Mouse (Mus musculus): ENCODE results near the gene Clba1. TPM values are rescaled to one million over a fixed set of nuclear protein-coding genes. Genes with fewer than 3 reads are reported as not detected.

Gene Clba1
- polyA plus RNA-seq, 1 experiment from 2014 or later: 20.2 TPM

DNA sequence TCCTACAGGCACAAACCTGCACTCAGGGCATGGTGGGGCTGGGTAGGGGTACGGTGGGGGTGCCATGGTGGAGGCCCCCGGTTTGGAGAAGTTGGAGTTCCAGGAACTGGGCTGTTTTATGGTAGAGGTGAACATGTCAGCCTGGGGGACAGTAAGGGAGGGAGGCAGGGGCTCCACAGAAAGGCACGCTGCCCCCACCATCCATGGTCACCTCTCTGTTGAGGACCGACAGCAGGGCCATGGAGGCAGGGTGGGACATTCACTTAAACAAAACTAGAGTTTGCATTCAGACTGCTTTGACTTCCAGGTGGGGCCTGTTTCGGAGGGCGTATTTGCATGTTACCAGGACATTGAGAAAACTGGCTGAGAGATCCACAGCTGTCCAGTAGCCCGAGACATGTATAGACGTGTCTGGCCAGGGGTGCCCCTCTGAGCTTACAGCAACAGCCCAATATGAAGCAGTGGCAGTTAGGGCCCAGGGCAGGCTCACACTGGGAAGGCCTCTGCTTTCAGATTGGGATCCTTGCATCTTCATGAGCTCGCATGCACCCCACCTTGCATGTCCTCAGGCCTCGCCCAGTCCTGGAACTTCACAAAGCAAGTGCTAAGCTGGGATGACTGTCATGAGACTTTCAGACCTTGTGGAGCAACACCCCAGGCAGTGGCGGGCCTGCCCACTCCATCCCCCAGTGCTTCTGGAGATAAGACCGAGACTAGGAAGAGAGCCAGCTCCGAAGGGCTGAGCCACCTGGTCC, 15.0 kb upstream of the Clba1 start:
- Histone ChIP-seq H3K9ac (no peak overlapping the region), H3K27me3 (ENCODE audit: control insufficient read depth, insufficient read depth, low read length) (no peaks in the 10 kb centered on the region), H3K4me2 (replicated peaks) (no peak overlapping the region), H3K4me1 (replicated peaks; ENCODE audit: control insufficient read depth, insufficient read depth, low read length) (0 out of 2 replicates have a peak, but pooled peaks cover 5% of the 10 kb centered on the region), H3K9me3 (ENCODE audit: control insufficient read depth, low read length) (no peaks in the 10 kb centered on the region), H3K27ac (no peak overlapping the region), H3K4me3 (replicated peaks; ENCODE audit: low read length) (no peak overlapping the region), H3K36me3 (replicated peaks; ENCODE audit: control insufficient read depth, insufficient read depth) (no peaks in the 10 kb centered on the region)
- ATAC-seq (ENCODE audit: low FRiP score) (no peak), DNase-seq (ENCODE audit: low spot score) (no peak)
- 74% methylated on average over 13 of the region's 13 CpGs for WGBS

DNA sequence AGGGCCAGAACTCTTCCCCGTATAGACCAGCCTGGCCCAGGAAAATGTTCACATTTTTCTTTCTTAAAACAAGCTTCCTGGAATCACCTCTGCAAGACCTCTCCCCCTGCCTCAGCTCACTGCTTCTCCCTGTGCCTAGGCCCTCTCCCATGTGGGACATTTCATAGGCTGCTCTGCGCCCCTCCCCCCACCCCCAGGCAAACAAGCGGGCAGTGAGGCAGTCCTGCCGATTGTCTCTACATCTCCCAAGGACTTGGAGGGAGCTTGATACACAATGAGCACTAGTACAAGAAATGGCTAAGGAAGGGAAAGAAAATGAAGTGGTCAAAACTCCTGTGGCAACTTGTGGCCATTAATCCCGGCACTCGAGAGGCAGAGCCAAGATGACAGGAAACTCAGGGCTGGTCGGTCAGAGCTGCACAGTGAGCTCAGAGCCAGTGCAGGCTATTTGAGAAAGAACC, 14.4 kb upstream of the Clba1 start:
- Histone ChIP-seq H3K4me1 (replicated peaks; ENCODE audit: control insufficient read depth, insufficient read depth, low read length) (0 out of 2 replicates have a peak, but pooled peaks cover 5% of the 10 kb centered on the region), H3K27ac (no peak overlapping the region), H3K4me2 (replicated peaks) (no peak overlapping the region), H3K36me3 (replicated peaks; ENCODE audit: control insufficient read depth, insufficient read depth) (no peaks in the 10 kb centered on the region), H3K4me3 (replicated peaks; ENCODE audit: low read length) (no peak overlapping the region), H3K9me3 (ENCODE audit: control insufficient read depth, low read length) (no peaks in the 10 kb centered on the region), H3K27me3 (ENCODE audit: control insufficient read depth, insufficient read depth, low read length) (no peaks in the 10 kb centered on the region; the same call in 1 of the 2 replicates), H3K9ac (no peak overlapping the region)
- ATAC-seq (ENCODE audit: low FRiP score) (no peak), DNase-seq (ENCODE audit: low spot score) (no peak)
- 32% methylated on average over 7 of the region's 7 CpGs for WGBS

DNA sequence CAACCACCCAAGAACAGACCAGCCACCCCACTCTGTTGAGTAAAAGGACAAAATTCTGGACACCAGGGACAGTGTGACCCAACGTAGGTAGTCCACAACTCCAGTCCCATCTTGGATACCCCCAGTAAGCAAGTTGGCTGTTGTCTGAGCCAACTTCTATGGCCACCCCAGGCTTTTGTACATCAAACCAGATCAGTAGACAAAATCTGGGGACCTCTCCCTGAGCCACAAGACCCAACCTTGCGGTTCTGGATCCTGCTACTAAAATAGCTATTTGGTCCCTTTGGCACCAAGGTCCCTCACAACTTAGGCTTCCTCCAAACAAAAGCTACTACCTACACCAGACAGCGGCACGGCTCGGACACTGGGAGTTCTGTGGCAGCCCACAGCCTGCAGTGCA, 13.7 kb upstream of the Clba1 start:
- Histone ChIP-seq H3K9ac (no peak overlapping the region), H3K27ac (no peak overlapping the region), H3K27me3 (ENCODE audit: control insufficient read depth, insufficient read depth, low read length) (no peaks in the 10 kb centered on the region; the same call in 1 of the 2 replicates), H3K4me2 (replicated peaks) (no peak overlapping the region), H3K9me3 (ENCODE audit: control insufficient read depth, low read length) (no peaks in the 10 kb centered on the region), H3K4me1 (replicated peaks; ENCODE audit: control insufficient read depth, insufficient read depth, low read length) (0 out of 2 replicates have a peak, but pooled peaks cover 5% of the 10 kb centered on the region), H3K4me3 (replicated peaks; ENCODE audit: low read length) (no peak overlapping the region), H3K36me3 (replicated peaks; ENCODE audit: control insufficient read depth, insufficient read depth) (no peaks in the 10 kb centered on the region)
- DNase-seq (ENCODE audit: low spot score): no peak
- WGBS: 93% methylated on average over 5 of the region's 5 CpGs
- ATAC-seq (ENCODE audit: low FRiP score): no peak

DNA sequence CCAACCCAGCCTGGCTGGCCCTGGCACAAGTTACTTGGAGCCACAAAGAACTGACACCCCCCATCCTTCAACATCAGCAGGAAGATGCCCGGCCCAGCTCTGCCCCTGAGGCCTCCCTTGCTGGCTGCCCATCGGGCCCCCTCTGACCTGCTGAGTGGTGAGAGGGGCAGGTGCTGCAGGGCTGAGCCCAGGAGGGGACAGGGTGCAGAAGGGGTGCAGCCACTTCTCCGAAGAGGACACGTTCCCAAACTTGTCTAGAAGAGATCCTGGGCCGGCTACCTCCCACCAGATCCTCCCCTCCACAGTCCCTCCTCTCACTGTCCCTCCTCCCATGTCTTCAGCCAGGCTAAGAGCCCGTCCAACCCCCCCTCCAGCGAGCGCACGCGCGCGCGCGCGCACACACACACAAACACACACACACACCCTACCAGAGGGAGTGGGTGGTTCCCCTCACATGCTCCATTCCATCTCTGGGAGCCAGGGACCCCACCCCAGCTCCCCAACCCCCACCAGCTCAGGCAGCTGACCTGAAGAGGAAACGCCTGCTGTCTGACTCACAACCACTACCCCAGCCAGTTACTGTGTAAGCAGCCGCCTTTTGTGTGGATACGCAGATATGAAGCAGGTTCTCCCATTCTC, 13.2 kb upstream of the Clba1 start:
- 73% methylated on average over 18 of the region's 18 CpGs for WGBS
- H3K9ac ChIP-seq: no peak overlapping the region; the same call in 1 of the 2 replicates

DNA sequence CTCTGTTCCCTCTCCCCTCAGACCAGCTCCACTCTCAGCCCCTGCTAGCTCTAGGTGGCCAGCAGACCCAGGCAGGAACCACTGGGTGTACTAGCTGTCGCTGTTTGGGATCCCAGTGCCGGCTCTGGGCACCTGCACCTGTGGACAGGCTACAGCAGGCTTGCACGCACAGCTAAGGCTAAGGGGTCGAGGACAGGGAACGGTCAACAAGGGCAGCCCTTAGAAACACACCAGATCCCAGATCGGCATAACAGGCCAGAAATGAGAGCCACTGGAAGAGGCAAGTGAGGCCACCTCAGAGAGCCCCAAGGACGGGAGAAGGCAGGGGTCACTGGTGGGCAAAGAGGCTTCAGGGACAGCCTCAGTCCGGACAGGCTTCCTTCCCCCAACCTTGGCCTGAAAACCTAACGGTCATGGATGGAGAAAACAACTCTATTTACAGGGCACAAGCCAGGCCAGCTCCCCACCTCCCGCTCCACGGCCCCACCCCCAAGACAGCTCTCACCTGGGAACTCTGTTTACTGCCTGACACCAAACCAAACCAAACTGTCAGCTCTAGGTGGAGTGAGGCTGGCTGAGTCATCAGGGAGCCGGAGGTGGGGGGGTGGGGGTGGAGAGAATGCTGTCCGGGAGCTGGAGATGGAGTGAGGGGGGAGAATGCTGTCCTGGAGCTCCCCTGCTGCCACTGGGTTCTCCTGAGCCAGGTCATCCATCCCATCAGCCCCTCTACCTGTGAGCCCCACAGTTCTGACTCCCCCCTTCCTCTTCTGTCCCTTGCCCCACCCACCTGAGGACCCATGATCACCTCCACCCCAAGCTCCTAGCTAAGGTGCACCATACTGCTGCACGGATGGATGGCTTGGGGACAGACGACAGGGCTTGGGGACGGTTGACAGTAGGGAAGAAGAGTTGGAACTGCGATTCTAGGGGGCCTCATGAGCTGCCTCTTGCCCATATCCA, 11.9 kb upstream of the Clba1 start:
- H3K36me3 ChIP-seq (replicated peaks; ENCODE audit: control insufficient read depth, insufficient read depth): no peaks in the 10 kb centered on the region
- H3K27ac ChIP-seq: no peak overlapping the region
- H3K27me3 ChIP-seq (ENCODE audit: control insufficient read depth, insufficient read depth, low read length): peaks cover 11% of the 10 kb centered on the region
- no peaks in the 10 kb centered on the region for H3K9me3 ChIP-seq (ENCODE audit: control insufficient read depth, low read length)
- DNase-seq (ENCODE audit: low spot score) (no peak), ATAC-seq (ENCODE audit: low FRiP score) (no peak)
- WGBS: 58% methylated on average over 17 of the region's 17 CpGs
- H3K4me3 ChIP-seq (replicated peaks; ENCODE audit: low read length): no peak overlapping the region
- peaks cover 9% of the 10 kb centered on the region; the same call in 1 of the 2 replicates for H3K4me1 ChIP-seq (replicated peaks; ENCODE audit: control insufficient read depth, insufficient read depth, low read length)
- H3K4me2 ChIP-seq (replicated peaks): no peak overlapping the region
- no peak overlapping the region for H3K9ac ChIP-seq

More for the DNA sequence above, 13.2 kb upstream of the Clba1 start:
- Histone ChIP-seq H3K9me3 (ENCODE audit: control insufficient read depth, low read length) (no peaks in the 10 kb centered on the region), H3K36me3 (replicated peaks; ENCODE audit: control insufficient read depth, insufficient read depth) (no peaks in the 10 kb centered on the region), H3K27me3 (ENCODE audit: control insufficient read depth, insufficient read depth, low read length) (no peaks in the 10 kb centered on the region; the same call in none of the 2 replicates), H3K4me3 (replicated peaks; ENCODE audit: low read length) (no peak overlapping the region), H3K4me1 (replicated peaks; ENCODE audit: control insufficient read depth, insufficient read depth, low read length) (0 out of 2 replicates have a peak, but pooled peaks cover 5% of the 10 kb centered on the region), H3K4me2 (replicated peaks) (no peak overlapping the region), H3K27ac (no peak overlapping the region)
- DNase-seq (ENCODE audit: low spot score): no peak
- ATAC-seq (ENCODE audit: low FRiP score): no peak

DNA sequence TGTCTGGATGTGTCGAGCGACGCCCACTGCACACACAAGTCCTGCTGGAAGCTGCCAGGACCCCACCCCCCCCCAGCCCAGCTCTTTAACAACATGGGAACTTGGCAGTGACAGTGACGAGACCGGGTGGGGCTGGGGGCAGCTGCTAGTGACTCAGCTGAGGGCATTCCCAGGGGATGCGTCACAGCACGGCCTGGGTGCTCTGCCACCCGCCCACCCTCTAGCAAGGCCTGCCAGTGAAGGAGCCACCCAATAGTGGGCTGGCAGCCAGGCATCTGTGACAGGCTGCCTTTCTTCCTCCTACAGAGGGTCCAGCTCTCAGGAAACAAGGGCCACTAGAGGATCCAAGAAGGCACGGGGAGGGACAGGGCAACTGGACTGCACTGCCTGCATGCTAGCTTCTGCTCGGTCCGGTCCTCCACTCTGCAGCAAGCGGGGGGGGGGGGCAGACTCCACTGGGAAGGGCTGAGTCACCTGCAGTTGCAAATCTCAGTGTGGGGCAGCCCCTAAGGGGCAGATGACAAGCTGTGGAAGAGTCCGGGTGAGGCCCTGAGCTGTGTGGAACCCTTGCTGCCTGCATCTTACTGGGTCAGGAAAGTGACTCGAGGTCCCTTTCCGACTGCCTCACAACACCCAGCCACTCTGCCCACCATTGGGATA, 10.9 kb upstream of the Clba1 start:
- H3K27me3 ChIP-seq (ENCODE audit: control insufficient read depth, insufficient read depth, low read length): peaks cover 14% of the 10 kb centered on the region
- no peaks in the 10 kb centered on the region for H3K36me3 ChIP-seq (replicated peaks; ENCODE audit: control insufficient read depth, insufficient read depth)
- WGBS: 53% methylated on average over 15 of the region's 15 CpGs
- DNase-seq (ENCODE audit: low spot score) (no peak), ATAC-seq (ENCODE audit: low FRiP score) (peak; percentile 3; the same call in 1 of the 2 replicates)
- no peak overlapping the region for H3K4me3 ChIP-seq (replicated peaks; ENCODE audit: low read length)
- H3K27ac ChIP-seq: no peak overlapping the region
- no peak overlapping the region for H3K4me2 ChIP-seq (replicated peaks)
- peaks cover 12% of the 10 kb centered on the region; the same call in 1 of the 2 replicates for H3K4me1 ChIP-seq (replicated peaks; ENCODE audit: control insufficient read depth, insufficient read depth, low read length)
- no peaks in the 10 kb centered on the region for H3K9me3 ChIP-seq (ENCODE audit: control insufficient read depth, low read length)
- H3K9ac ChIP-seq: no peak overlapping the region

DNA sequence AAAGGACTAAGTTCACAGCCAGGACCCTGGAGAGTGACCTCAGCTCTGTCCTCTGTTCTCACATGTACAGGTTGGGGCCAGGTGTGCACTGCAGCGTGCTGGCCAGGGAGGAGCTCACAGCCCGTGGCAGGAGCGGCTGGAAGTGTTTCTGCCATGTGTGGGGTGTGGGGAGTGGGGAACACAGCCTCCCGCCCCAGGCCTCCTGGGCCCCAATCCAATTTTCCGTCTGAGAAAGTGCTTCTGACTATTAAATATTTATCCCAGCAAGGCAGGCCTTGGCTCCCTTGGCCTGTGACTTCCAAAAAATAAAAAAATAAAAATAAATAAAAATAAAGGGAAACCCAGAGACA, 10.4 kb upstream of the Clba1 start:
- ATAC-seq (ENCODE audit: low FRiP score) (no peak), DNase-seq (ENCODE audit: low spot score) (no peak)
- Histone ChIP-seq H3K4me2 (replicated peaks) (no peak overlapping the region), H3K4me1 (replicated peaks; ENCODE audit: control insufficient read depth, insufficient read depth, low read length) (peaks cover 12% of the 10 kb centered on the region; the same call in 1 of the 2 replicates), H3K9me3 (ENCODE audit: control insufficient read depth, low read length) (no peaks in the 10 kb centered on the region), H3K36me3 (replicated peaks; ENCODE audit: control insufficient read depth, insufficient read depth) (no peaks in the 10 kb centered on the region), H3K9ac (0 out of 2 replicates have a peak overlapping the region, but pooled peaks have one; percentile 5), H3K27me3 (ENCODE audit: control insufficient read depth, insufficient read depth, low read length) (peaks cover 14% of the 10 kb centered on the region), H3K27ac (no peak overlapping the region; the same call in 1 of the 2 replicates), H3K4me3 (replicated peaks; ENCODE audit: low read length) (no peak overlapping the region)
- WGBS: 40% methylated on average over 5 of the region's 5 CpGs

DNA sequence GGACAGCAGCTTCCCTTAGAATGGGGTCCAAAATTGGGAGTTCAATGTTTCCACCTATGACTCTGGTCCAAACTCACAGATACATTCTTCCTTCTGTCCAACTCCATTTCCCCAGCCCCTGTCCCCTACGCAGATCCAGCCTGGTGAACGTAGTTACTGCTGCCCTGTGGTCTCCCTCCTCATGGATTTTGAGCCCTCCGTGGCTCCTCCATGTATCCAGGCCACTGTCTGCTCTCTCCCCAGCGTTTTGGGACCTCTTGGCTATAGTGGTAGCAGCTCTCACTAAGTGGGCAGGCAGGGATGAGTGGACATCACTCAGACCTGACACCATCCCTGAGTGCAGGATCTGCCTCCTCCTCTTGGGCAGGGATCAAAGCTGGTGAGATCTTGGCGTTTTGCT, 10.0 kb upstream of the Clba1 start:
- no peaks in the 10 kb centered on the region for H3K9me3 ChIP-seq (ENCODE audit: control insufficient read depth, low read length)
- H3K36me3 ChIP-seq (replicated peaks; ENCODE audit: control insufficient read depth, insufficient read depth): no peaks in the 10 kb centered on the region
- ATAC-seq (ENCODE audit: low FRiP score): no peak
- peaks cover 12% of the 10 kb centered on the region; the same call in 1 of the 2 replicates for H3K4me1 ChIP-seq (replicated peaks; ENCODE audit: control insufficient read depth, insufficient read depth, low read length)
- no peak overlapping the region for H3K4me2 ChIP-seq (replicated peaks)
- no peak overlapping the region for H3K9ac ChIP-seq
- WGBS: 72% methylated on average over 5 of the region's 5 CpGs
- H3K27me3 ChIP-seq (ENCODE audit: control insufficient read depth, insufficient read depth, low read length): peaks cover 14% of the 10 kb centered on the region
- DNase-seq (ENCODE audit: low spot score): no peak
- H3K27ac ChIP-seq: no peak overlapping the region
- H3K4me3 ChIP-seq (replicated peaks; ENCODE audit: low read length): no peak overlapping the region

Measured in hindbrain, embryonic 14.5 days (tissue).